Mouse (Mus musculus) midbrain, postnatal 0 days (tissue): Measurements from ENCODE around the gene Sirpa. TPM values are rescaled to one million over a fixed set of nuclear protein-coding genes. Genes with fewer than 3 reads are reported as not detected.

ENCODE experiments used
- ATAC-seq: fragments of 200-750 bp; cut with Nextera tagmentation; 2 replicates; pipeline ENCODE4 v1.8.0; 2017; ENCODE audit warnings: moderate number of reproducible peaks, mild to moderate bottlenecking, moderate TSS enrichment, moderate library complexity; ENCODE audit not compliant: low FRiP score
- DNase-seq: peaks from one replicate; pipeline ENCODE4 v3.0.0-alpha.2; 2015; ENCODE audit warnings: low spot score
- H3K27ac ChIP-seq: fragments of 300-500 bp; sonication (generic); 2 replicates; pipeline ENCODE4 v1.5.1; 2014; ENCODE audit warnings: low read depth, mild to moderate bottlenecking, low read length, mixed read lengths
- H3K27me3 ChIP-seq: fragments of 300-500 bp; sonication (generic); 2 replicates; pipeline ENCODE4 v1.6.1; 2014; ENCODE audit warnings: low read length, control low read depth, mixed read lengths; ENCODE audit not compliant: insufficient read depth
- H3K36me3 ChIP-seq: fragments of 300-500 bp; sonication (generic); 2 replicates; pipeline ENCODE4 v1.6.1; 2014; ENCODE audit warnings: low read length, control low read depth, mixed read lengths; ENCODE audit not compliant: insufficient read depth
- H3K4me1 ChIP-seq: fragments of 300-500 bp; sonication (generic); 2 replicates; pipeline ENCODE4 v1.6.1; 2014; ENCODE audit warnings: mild to moderate bottlenecking, control low read depth, antibody characterized with exemption, low read length, mixed read lengths; ENCODE audit not compliant: insufficient read depth
- H3K4me2 ChIP-seq: fragments of 300-500 bp; sonication (generic); 2 replicates; pipeline ENCODE4 v1.6.1; 2014; ENCODE audit warnings: low read depth, mild to moderate bottlenecking, low read length, mixed read lengths; ENCODE audit not compliant: poor library complexity, severe bottlenecking
- H3K4me3 ChIP-seq: fragments of 300-500 bp; sonication (generic); 2 replicates; pipeline ENCODE4 v1.5.1; 2014; ENCODE audit warnings: low read depth, mild to moderate bottlenecking, low read length, moderate library complexity
- H3K9ac ChIP-seq: fragments of 300-500 bp; sonication (generic); replicated peaks from 2 replicates; pipeline ENCODE4 v1.6.1; 2014; ENCODE audit warnings: mild to moderate bottlenecking, low read length, moderate library complexity, mixed read lengths; ENCODE audit not compliant: poor library complexity, severe bottlenecking
- H3K9me3 ChIP-seq: fragments of 300-500 bp; sonication (generic); 2 replicates; pipeline ENCODE4 v1.6.1; 2016; ENCODE audit warnings: low read length, control low read depth
- CTCF ChIP-seq: IDR thresholded peaks from 2 replicates; pipeline ENCODE4 v1.5.1; 2016; ENCODE audit warnings: antibody characterized with exemption, mild to moderate bottlenecking
- WGBS: fragments of 180-500 bp; shearing (Covaris S2); extraction: QIAGEN DNeasy Blood & Tissue Kit; methylation state at CpG from one replicate; pipeline ENCODE4 v1.1.7; 2014; 5-methylcytosine and 5-hydroxymethylcytosine counted together
- polyA plus RNA-seq: library from polyadenylated mRNA; unstranded; fragments of >200 nt; fragmentation: Nextera tagmentation; extraction: Ambion mirVana; gene quantifications from 2 replicates; pipeline ENCODE4 v1.2.1, GENCODE M21; 2015
- total RNA-seq: library from RNA; depleted of rRNA; stranded (reverse); fragments of >200 nt; gene quantifications from 2 replicates; pipeline ENCODE4 v1.2.3, GENCODE M21; 2014

Sirpa gene
- total and polyA plus RNA-seq, 2 experiments from 2014 or later: 55.7 to 109 TPM

DNA sequence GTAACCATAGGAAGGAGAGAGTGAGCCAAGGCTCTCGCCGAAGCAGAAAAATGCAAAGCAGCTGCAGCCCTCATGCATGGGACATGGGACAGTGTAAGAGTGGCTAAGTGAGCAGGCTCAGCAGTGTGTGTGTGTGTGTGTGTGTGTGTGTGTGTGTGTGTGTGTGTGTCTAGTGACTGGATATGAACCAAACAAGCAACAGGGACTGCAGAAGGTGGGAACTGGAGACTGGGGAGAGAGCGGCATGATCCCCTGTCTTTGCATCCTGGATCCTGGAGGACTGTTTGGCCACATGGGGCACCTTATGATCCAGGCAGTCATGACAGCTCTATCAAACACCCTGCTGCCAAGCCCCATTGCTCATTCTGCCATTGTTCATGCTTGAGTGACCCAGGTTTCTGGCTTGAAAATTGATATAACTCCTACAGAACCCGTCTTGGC is 34.0 kb downstream of the Sirpa start:
- no peak overlapping the region for H3K9ac ChIP-seq
- ATAC-seq: no peak
- no peak overlapping the region for H3K4me2 ChIP-seq
- DNase-seq: peak; percentile 42
- 76% methylated on average over 4 of the region's 4 CpGs for WGBS
- no peaks in the 10 kb centered on the region for H3K9me3 ChIP-seq
- no peak overlapping the region for H3K4me3 ChIP-seq
- H3K27ac ChIP-seq: no peak overlapping the region
- TF ChIP-seq CTCF: no peak
- no peaks in the 10 kb centered on the region for H3K27me3 ChIP-seq
- H3K4me1 ChIP-seq: no peaks in the 10 kb centered on the region
- H3K36me3 ChIP-seq: peaks cover 30% of the 10 kb centered on the region

DNA sequence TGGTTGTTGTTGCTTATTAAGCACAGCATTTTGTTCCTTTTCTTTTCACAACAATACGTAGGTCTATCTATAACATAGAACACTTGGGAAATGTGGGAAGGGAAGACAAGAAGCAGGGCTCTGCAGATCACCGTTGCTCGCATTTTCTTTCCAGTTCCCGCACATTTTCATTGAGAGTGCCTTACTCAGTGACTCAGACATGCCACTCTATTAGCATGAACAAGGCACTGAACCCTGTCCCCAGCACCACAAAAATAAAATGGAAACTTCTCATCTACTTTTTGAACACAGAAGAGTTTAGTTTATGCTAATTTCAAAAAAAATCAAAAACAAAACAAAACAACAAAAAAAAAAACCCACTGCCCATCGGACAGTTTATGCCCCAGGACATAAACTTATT is 34.5 kb downstream of the Sirpa start:
- Histone ChIP-seq H3K4me3 (no peak overlapping the region), H3K27ac (no peak overlapping the region), H3K27me3 (no peaks in the 10 kb centered on the region), H3K4me1 (no peaks in the 10 kb centered on the region), H3K9me3 (no peaks in the 10 kb centered on the region), H3K9ac (no peak overlapping the region), H3K4me2 (no peak overlapping the region), H3K36me3 (peaks cover 26% of the 10 kb centered on the region)
- 89% methylated on average over 5 of the region's 5 CpGs for WGBS
- no peak for ATAC-seq
- TF ChIP-seq CTCF: no peak
- DNase-seq: no peak

DNA sequence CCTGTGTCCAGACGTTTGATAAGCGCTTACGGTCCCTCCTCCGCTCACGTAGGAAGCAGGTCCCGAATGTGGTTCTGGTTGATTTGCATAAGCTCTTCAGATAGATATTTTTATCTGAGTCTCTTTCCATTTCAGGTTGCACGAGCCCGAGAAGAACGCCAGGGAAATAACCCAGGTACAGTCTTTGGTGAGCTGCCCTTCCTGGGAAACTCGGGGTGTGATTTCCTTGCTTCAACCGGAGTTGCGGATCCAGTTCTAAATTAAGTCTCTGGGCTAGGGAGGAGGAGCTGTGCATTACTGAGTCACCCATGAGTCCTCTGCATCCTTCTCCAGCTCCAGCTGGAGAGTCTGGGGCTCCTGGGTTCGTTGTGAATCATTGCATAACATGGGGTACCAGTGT is 35.2 kb downstream of the Sirpa start:
- no peak for ATAC-seq
- no peak overlapping the region for H3K4me3 ChIP-seq
- no peak overlapping the region for H3K4me2 ChIP-seq
- H3K36me3 ChIP-seq: peaks cover 25% of the 10 kb centered on the region
- DNase-seq: no peak
- H3K27me3 ChIP-seq: no peaks in the 10 kb centered on the region
- no peaks in the 10 kb centered on the region for H3K9me3 ChIP-seq
- no peaks in the 10 kb centered on the region for H3K4me1 ChIP-seq
- WGBS: 76% methylated on average over 13 of the region's 13 CpGs
- TF ChIP-seq CTCF: no peak
- no peak overlapping the region for H3K27ac ChIP-seq
- no peak overlapping the region for H3K9ac ChIP-seq

DNA sequence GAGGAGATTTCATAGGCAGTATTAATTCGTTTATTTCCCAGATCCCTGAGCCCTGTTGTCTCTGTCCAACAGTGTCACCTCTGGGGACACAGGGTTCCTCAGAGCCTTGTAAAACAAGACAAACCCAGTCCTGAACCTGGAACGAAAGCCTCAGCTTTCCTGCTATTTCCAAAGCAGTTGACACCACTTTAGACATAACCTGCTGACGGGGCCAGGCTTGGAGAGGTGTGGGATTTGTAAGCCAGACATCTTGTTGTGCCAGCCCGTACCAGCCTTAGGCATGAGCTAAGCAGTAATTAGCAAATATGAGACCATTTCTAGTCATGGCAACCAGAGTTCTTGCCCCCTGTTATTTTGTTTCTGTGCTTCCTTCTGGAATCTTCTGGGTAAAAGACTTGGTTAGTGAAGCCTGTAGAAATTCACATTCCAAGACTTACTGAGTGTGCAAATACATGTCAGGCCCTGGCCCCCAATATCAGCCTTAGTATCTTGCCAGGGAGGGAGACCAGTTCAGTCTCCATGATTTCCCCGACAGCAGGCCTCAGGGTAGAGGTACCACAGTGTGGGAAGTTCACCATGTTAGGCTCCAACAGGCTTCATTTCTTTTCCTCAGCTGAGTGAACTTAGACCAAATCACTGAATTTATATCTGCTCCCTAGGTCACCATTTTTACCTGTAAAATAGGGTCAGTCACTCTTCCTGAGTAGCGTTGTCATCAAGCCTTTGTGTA is 36.0 kb downstream of the Sirpa start:
- 95% methylated on average over 6 of the region's 6 CpGs for WGBS
- no peaks in the 10 kb centered on the region for H3K4me1 ChIP-seq
- H3K9me3 ChIP-seq: no peaks in the 10 kb centered on the region
- no peak overlapping the region for H3K4me2 ChIP-seq
- H3K27ac ChIP-seq: no peak overlapping the region
- H3K4me3 ChIP-seq: no peak overlapping the region
- H3K9ac ChIP-seq: no peak overlapping the region
- TF ChIP-seq CTCF: no peak
- ATAC-seq (no peak), DNase-seq (no peak)
- peaks cover 27% of the 10 kb centered on the region for H3K36me3 ChIP-seq
- no peaks in the 10 kb centered on the region for H3K27me3 ChIP-seq

DNA sequence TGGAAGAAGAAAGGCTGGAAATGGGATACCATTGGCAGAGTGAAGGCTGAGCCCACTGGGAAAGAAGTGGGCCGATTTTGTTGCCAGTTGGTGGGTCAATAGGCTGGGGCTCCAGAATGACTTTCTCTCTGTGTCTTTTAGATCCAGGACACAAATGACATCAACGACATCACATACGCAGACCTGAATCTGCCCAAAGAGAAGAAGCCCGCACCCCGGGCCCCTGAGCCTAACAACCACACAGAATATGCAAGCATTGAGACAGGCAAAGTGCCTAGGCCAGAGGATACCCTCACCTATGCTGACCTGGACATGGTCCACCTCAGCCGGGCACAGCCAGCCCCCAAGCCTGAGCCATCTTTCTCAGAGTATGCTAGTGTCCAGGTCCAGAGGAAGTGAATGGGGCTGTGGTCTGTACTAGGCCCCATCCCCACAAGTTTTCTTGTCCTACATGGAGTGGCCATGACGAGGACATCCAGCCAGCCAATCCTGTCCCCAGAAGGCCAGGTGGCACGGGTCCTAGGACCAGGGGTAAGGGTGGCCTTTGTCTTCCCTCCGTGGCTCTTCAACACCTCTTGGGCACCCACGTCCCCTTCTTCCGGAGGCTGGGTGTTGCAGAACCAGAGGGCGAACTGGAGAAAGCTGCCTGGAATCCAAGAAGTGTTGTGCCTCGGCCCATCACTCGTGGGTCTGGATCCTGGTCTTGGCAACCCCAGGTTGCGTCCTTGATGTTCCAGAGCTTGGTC is 37.3 kb downstream of the Sirpa start:
- TF ChIP-seq CTCF: no peak
- Histone ChIP-seq H3K27ac (no peak overlapping the region), H3K9ac (no peak overlapping the region), H3K9me3 (no peaks in the 10 kb centered on the region), H3K36me3 (peaks cover 27% of the 10 kb centered on the region), H3K4me3 (no peak overlapping the region), H3K4me1 (no peaks in the 10 kb centered on the region), H3K4me2 (no peak overlapping the region), H3K27me3 (no peaks in the 10 kb centered on the region)
- 94% methylated on average over 15 of the region's 15 CpGs for WGBS
- no peak for ATAC-seq
- no peak for DNase-seq

GRCm38 (mm10) chr2:129630532-129630886 is 37.9 kb downstream of the Sirpa start:
- ATAC-seq (no peak), DNase-seq (no peak)
- WGBS: 98% methylated on average over 3 of the region's 3 CpGs
- Histone ChIP-seq H3K9ac (no peak overlapping the region), H3K4me2 (no peak overlapping the region), H3K27me3 (no peaks in the 10 kb centered on the region), H3K4me3 (no peak overlapping the region), H3K4me1 (no peaks in the 10 kb centered on the region), H3K36me3 (peaks cover 27% of the 10 kb centered on the region), H3K9me3 (no peaks in the 10 kb centered on the region), H3K27ac (no peak overlapping the region)
- no peak for TF ChIP-seq CTCF
